Mouse (Mus musculus) CD8-positive naive resting alpha-beta T cell, adult 2 months (primary cell): ENCODE data around the gene Pdcd6ip.

Experiments used
- DNase-seq, 2 experiments: peaks; one replicate each; pipeline ENCODE4 v3.0.0; 2022; ENCODE audit warnings: low read depth in 2 of 2, low spot score in 2 of 2

Gene Pdcd6ip

GRCm38 (mm10) chr9:113628780-113629179, 79.3 kb downstream of the Pdcd6ip start:
- no peak for DNase-seq

- DNase-seq, result no peak
Measured at GRCm38 (mm10) chr9:113626730-113627129, 81.3 kb downstream of the Pdcd6ip start.

- DNase-seq, result no peak
Measured at GRCm38 (mm10) chr9:113624086-113624485, 84.0 kb downstream of the Pdcd6ip start.

- DNase-seq, result no peak
Measured at GRCm38 (mm10) chr9:113617081-113617480, 91.0 kb downstream of the Pdcd6ip start.

GRCm38 (mm10) chr9:113610776-113611175, 97.3 kb downstream of the Pdcd6ip start:
- no peak for DNase-seq

GRCm38 (mm10) chr9:113602140-113602539, 105.9 kb downstream of the Pdcd6ip start:
- DNase-seq, result no peak
